ENCODE assay signal across 21 mouse cellular contexts in the genomic region with DNA sequence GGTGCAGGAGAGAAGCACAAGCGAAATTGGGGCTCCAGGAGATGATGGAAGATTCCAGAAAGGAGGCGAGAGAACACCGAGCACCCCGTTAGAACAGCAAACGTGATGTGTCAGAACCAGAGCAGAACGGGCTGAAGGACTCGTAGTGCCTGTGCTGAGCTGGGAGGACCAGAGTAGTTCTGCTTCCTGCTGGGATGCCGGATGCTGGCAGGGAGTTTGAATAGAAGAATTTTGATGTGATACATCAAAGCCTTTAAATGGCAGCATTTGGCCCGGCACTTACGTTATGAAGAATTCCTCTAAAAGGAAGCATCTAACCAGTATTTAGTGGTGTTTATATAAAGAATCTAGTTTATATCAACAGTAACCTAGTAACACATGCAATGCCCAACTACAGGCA.
DNase-seq lines count a peak whose midpoint lies in the region; ATAC-seq and TF ChIP-seq lines count a peak whose summit lies in the region.
"Had no signal": no experiment of that assay in that cellular context is flagged by ENCODE, and none has a peak within 500 bp of the region (broad histone marks: within the 10 kb centered on the region; RNA-seq: fewer than 3 reads in every experiment).

No protein-coding gene starts in this region.

- TF ChIP-seq CTCF in kidney, adult 2 months (conservative IDR thresholded peaks at IDR 0.05; ENCODE audit: insufficient read depth, insufficient read length, low read depth, low read length) = no peak

- WGBS in kidney, adult 2 months = 81% methylated on average over 10 of the region's 10 CpGs
- WGBS in liver, embryonic 11.5 days = 77% methylated on average over 10 of the region's 10 CpGs

- H3K36me3 ChIP-seq in kidney, adult 2 months (ENCODE audit: control insufficient read depth, insufficient read depth, low read length) = no peaks in the 10 kb centered on the region
- no peaks in the 10 kb centered on the region for H3K36me3 ChIP-seq in liver, embryonic 11.5 days (ENCODE audit: control insufficient read depth, insufficient read depth, low read length)
- H3K36me3 ChIP-seq: G1E; heart, embryonic 13.5 days; neural tube, embryonic 12.5 days had no signal

- no peak overlapping the region for H3K4me2 ChIP-seq in liver, embryonic 11.5 days
- H3K4me2 ChIP-seq: neural tube, embryonic 12.5 days had no signal

- no peak overlapping the region for H3K27ac ChIP-seq in kidney, adult 2 months (ENCODE audit: insufficient read depth, low read depth, low read length)
- H3K27ac ChIP-seq in liver, embryonic 11.5 days (ENCODE audit: low read depth, low read length) = no peak overlapping the region
- H3K27ac ChIP-seq: kidney, postnatal 0 days; liver, embryonic 14.5 days; neural tube, embryonic 12.5 days had no signal

- no peaks in the 10 kb centered on the region for H3K27me3 ChIP-seq in kidney, adult 2 months (replicated peaks; ENCODE audit: control insufficient read depth, insufficient read depth, low read length)
- no peaks in the 10 kb centered on the region for H3K27me3 ChIP-seq in liver, embryonic 11.5 days (replicated peaks; ENCODE audit: control insufficient read depth, insufficient read depth, low read length)
- H3K27me3 ChIP-seq: heart, embryonic 13.5 days; neural tube, embryonic 12.5 days had no signal

- TF ChIP-seq POLR2A in kidney, adult 2 months (IDR thresholded peaks at IDR 0.05; ENCODE audit: low read depth, low read length) = no peak

- no peak overlapping the region for H3K4me3 ChIP-seq in kidney, adult 2 months (ENCODE audit: insufficient read depth, low read depth, low read length)
- no peak overlapping the region for H3K4me3 ChIP-seq in liver, embryonic 11.5 days (ENCODE audit: low read depth, low read length)
- H3K4me3 ChIP-seq: heart, embryonic 13.5 days; megakaryocyte, embryonic 14.5 days; neural tube, embryonic 12.5 days had no signal

- H3K9me3 ChIP-seq in liver, embryonic 11.5 days (ENCODE audit: control insufficient read depth, low read length) = no peaks in the 10 kb centered on the region
- H3K9me3 ChIP-seq: G1E; heart, embryonic 13.5 days; neural tube, embryonic 12.5 days had no signal

- peak; percentile 25 to 40 for DNase-seq in adrenal gland, adult (ENCODE audit: inconsistent age in 2 of 2, low spot score in 1 of 2)
- DNase-seq in adrenal gland, postnatal 36 days = no peak
- peak; percentile 6 for DNase-seq in kidney, postnatal 14 days
- DNase-seq in kidney, adult 2 months = no peak
- peak; percentile 45 for DNase-seq in brain, adult 2 months (ENCODE audit: low read depth, low spot score)
- peak; percentile 61 for DNase-seq in lung, postnatal 10 days
- no peak for DNase-seq in liver, embryonic 11.5 days (ENCODE audit: low spot score)
- no peak for DNase-seq in retina, postnatal 1 day
- DNase-seq: adrenal gland, adult 2 months; cerebellum, adult 11 months; cerebellum, postnatal 36 days; heart, postnatal 36 days; right cerebral cortex, postnatal 4 days had no signal

- H3K9ac ChIP-seq in liver, embryonic 11.5 days (ENCODE audit: low read depth, low read length) = no peak overlapping the region
- H3K9ac ChIP-seq: heart, embryonic 13.5 days; liver, embryonic 14.5 days; neural tube, embryonic 12.5 days had no signal

- no peak for ATAC-seq in liver, embryonic 11.5 days (replicated peaks; ENCODE audit: low FRiP score)
- ATAC-seq: CD4-positive, CD25-positive, alpha-beta regulatory T cell, adult 4 months; forebrain, embryonic 16.5 days had no signal

- no peaks in the 10 kb centered on the region for H3K4me1 ChIP-seq in kidney, adult 2 months (ENCODE audit: control insufficient read depth, insufficient read depth, low read length)
- H3K4me1 ChIP-seq in liver, embryonic 11.5 days (replicated peaks; ENCODE audit: control insufficient read depth, insufficient read depth, low read length) = no peaks in the 10 kb centered on the region
- H3K4me1 ChIP-seq: megakaryocyte, embryonic 14.5 days had no signal

Comparison
In these comparisons a context has a peak if more than half of its experiments do, and no peak if none do; other contexts are left out.
1. DNase-seq: peak in adrenal gland, adult (2 of 2), kidney, postnatal 14 days (single experiment), brain, adult 2 months (single experiment) and lung, postnatal 10 days (single experiment); none in adrenal gland, postnatal 36 days (0 of 2), kidney, adult 2 months (single experiment), liver, embryonic 11.5 days (single experiment) and retina, postnatal 1 day (single experiment).